ENCODE assay signal across 13 mouse cellular contexts in the genomic region with DNA sequence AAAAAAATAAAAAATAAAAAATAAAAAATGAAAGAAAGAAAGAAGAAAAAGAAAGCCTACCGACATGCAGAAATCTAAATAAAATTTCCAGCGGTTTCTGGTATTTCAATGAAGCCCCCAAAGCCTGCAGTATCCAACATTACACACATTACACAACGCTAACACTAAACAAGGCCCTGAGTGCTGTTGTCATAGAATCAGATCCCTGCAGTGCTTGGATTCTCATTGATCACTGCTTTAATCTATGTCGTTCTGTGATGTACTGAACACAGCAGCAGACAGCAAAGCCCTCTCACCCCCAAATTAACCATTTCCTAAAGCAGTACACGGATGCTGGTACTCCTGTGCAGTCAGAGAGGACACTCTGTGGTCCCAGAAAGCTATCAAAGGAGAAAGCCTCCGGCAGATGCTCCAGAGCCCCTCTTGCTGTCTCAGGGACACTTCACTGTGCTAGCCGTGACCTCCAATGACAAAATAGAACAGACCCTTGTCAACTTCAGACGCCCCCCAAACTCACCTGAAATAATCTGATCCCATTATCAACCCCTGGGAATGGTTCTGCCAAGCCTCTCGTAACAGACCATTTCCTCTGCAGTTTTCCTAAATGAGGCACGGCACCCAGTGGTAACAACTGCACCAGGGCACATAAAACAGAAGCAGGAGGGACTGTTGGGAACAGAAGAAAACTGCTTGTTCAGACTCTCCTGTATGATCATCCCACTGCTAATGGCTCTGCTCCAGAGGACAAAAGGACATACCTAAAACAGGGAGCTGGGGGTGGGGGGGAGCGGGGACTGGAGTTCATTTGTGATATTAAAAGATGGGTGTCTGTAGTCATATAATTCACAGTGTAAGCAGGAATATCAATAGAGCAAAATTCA.
A peak's percentile ranks its signal among the peaks of the same experiment; 100 is the strongest.
DNase-seq lines count a peak whose midpoint lies in the region; ATAC-seq lines count a peak whose summit lies in the region.
"Had no signal": no experiment of that assay in that cellular context is flagged by ENCODE, and none has a peak within 500 bp of the region (broad histone marks: within the 10 kb centered on the region; RNA-seq: fewer than 3 reads in every experiment).

No protein-coding gene starts in this region.

- WGBS in forebrain, embryonic 14.5 days, result 60% methylated on average over 11 of the region's 11 CpGs
- 70% methylated on average over 11 of the region's 11 CpGs for WGBS in forebrain, embryonic 10.5 days
- WGBS in hindbrain, embryonic 16.5 days, result 49% methylated on average over 11 of the region's 11 CpGs
- 77% methylated on average over 11 of the region's 11 CpGs for WGBS in intestine, embryonic 15.5 days

- peak; percentile 5 for DNase-seq in forebrain, embryonic 14.5 days (ENCODE audit: low spot score)
- no peak for DNase-seq in forebrain, embryonic 10.5 days (ENCODE audit: extremely low spot score, low spot score)
- DNase-seq in brain, adult 2 months (ENCODE audit: low read depth, low spot score), result peak; percentile 58
- peak; percentile 39 for DNase-seq in cerebellum, adult 9-11 months
- DNase-seq in spleen, postnatal 36 days (ENCODE audit: low spot score in 2 of 2), result no peak
- DNase-seq: kidney, adult 9 months; kidney, postnatal 4 days; lung, postnatal 14 days; thymus, adult 18-20 months had no signal

- H3K36me3 ChIP-seq in forebrain, embryonic 14.5 days (ENCODE audit: control insufficient read depth, insufficient read depth, low read length), result no peaks in the 10 kb centered on the region
- H3K36me3 ChIP-seq in forebrain, embryonic 10.5 days (replicated peaks), result no peaks in the 10 kb centered on the region
- H3K36me3 ChIP-seq in hindbrain, embryonic 16.5 days (ENCODE audit: control insufficient read depth, insufficient read depth, low read length), result no peaks in the 10 kb centered on the region
- no peaks in the 10 kb centered on the region for H3K36me3 ChIP-seq in intestine, embryonic 15.5 days

- peaks cover 3% of the 10 kb centered on the region; the same call in 1 of the 2 replicates for H3K4me1 ChIP-seq in forebrain, embryonic 14.5 days (ENCODE audit: control insufficient read depth, insufficient read depth, low read length)
- peaks cover 16% of the 10 kb centered on the region for H3K4me1 ChIP-seq in forebrain, embryonic 10.5 days
- peaks cover 10% of the 10 kb centered on the region for H3K4me1 ChIP-seq in hindbrain, embryonic 16.5 days (ENCODE audit: control insufficient read depth, insufficient read depth, low read depth, low read length)
- H3K4me1 ChIP-seq in intestine, embryonic 15.5 days (replicated peaks), result no peaks in the 10 kb centered on the region

- H3K27me3 ChIP-seq in forebrain, embryonic 14.5 days (replicated peaks; ENCODE audit: control insufficient read depth, insufficient read depth, low read length), result no peaks in the 10 kb centered on the region
- no peaks in the 10 kb centered on the region for H3K27me3 ChIP-seq in forebrain, embryonic 10.5 days (ENCODE audit: poor library complexity, severe bottlenecking)
- H3K27me3 ChIP-seq in hindbrain, embryonic 16.5 days (replicated peaks; ENCODE audit: control insufficient read depth, insufficient read depth, low read length), result no peaks in the 10 kb centered on the region
- no peaks in the 10 kb centered on the region for H3K27me3 ChIP-seq in intestine, embryonic 15.5 days (replicated peaks)

- no peaks in the 10 kb centered on the region for H3K9me3 ChIP-seq in forebrain, embryonic 14.5 days (replicated peaks; ENCODE audit: control insufficient read depth, low read length)
- H3K9me3 ChIP-seq in forebrain, embryonic 10.5 days, result no peaks in the 10 kb centered on the region
- H3K9me3 ChIP-seq in hindbrain, embryonic 16.5 days (ENCODE audit: control insufficient read depth, low read length), result no peaks in the 10 kb centered on the region
- no peaks in the 10 kb centered on the region for H3K9me3 ChIP-seq in intestine, embryonic 15.5 days

- H3K4me3 ChIP-seq in forebrain, embryonic 14.5 days (ENCODE audit: low read depth, low read length), result no peak overlapping the region
- H3K4me3 ChIP-seq in forebrain, embryonic 10.5 days, result no peak overlapping the region
- H3K4me3 ChIP-seq in hindbrain, embryonic 16.5 days (ENCODE audit: low read length), result no peak overlapping the region
- H3K4me3 ChIP-seq in intestine, embryonic 15.5 days (replicated peaks), result no peak overlapping the region

- peak; percentile 23; the same call in 1 of the 2 replicates for ATAC-seq in forebrain, embryonic 14.5 days
- peak; percentile 39; the same call in 1 of the 2 replicates for ATAC-seq in hindbrain, embryonic 16.5 days
- ATAC-seq in intestine, embryonic 15.5 days, result no peak
- ATAC-seq in granulocyte monocyte progenitor cell, adult 5-6 weeks (replicated peaks; ENCODE audit: poor library complexity, severe bottlenecking), result no peak

- no peak overlapping the region for H3K9ac ChIP-seq in forebrain, embryonic 14.5 days (ENCODE audit: low read length)
- H3K9ac ChIP-seq in hindbrain, embryonic 16.5 days (ENCODE audit: low read depth, low read length), result no peak overlapping the region; the same call in 1 of the 2 replicates
- H3K9ac ChIP-seq in intestine, embryonic 15.5 days, result no peak overlapping the region
- H3K9ac ChIP-seq: liver, embryonic 14.5 days had no signal

- no peak overlapping the region; the same call in 1 of the 2 replicates for H3K27ac ChIP-seq in forebrain, embryonic 14.5 days (ENCODE audit: low read depth, low read length)
- H3K27ac ChIP-seq in forebrain, embryonic 10.5 days, result no peak overlapping the region
- H3K27ac ChIP-seq in hindbrain, embryonic 16.5 days (ENCODE audit: low read depth, low read length), result no peak overlapping the region
- H3K27ac ChIP-seq in intestine, embryonic 15.5 days, result no peak overlapping the region
- H3K27ac ChIP-seq: liver, embryonic 14.5 days had no signal

- no peak overlapping the region for H3K4me2 ChIP-seq in forebrain, embryonic 14.5 days (ENCODE audit: low read length)
- H3K4me2 ChIP-seq in hindbrain, embryonic 16.5 days (ENCODE audit: low read length), result peak overlapping the region; percentile 23; the same call in 1 of the 2 replicates
- H3K4me2 ChIP-seq in intestine, embryonic 15.5 days (replicated peaks), result no peak overlapping the region

Comparison
In these comparisons a context has a peak if more than half of its experiments do, and no peak if none do; other contexts are left out.
1. DNase-seq: peak in forebrain, embryonic 14.5 days (single experiment), brain, adult 2 months (single experiment) and cerebellum, adult 9-11 months (single experiment); none in forebrain, embryonic 10.5 days (single experiment) and spleen, postnatal 36 days (0 of 2).
2. ATAC-seq: peak in forebrain, embryonic 14.5 days (single experiment) and hindbrain, embryonic 16.5 days (single experiment); none in intestine, embryonic 15.5 days (single experiment) and granulocyte monocyte progenitor cell, adult 5-6 weeks (single experiment).